Mouse (Mus musculus): ENCODE results near the gene Hist2h3c2.

GRCm38 (mm10) chr3:96262979-96263550, 24.1 kb upstream of the Hist2h3c2 start, which contains the start of gene Hist2h4:
- TF ChIP-seq CTCF (IDR thresholded peaks at IDR 0.05; ENCODE audit: low read depth) (peak; percentile 47; the same call in 1 of the 2 replicates), EP300 (IDR thresholded peaks at IDR 0.05; ENCODE audit: low read depth) (peak; percentile 93)

Data from liver, embryonic 14.5 days (tissue).